Mouse (Mus musculus) small intestine, adult 2 months (tissue): ENCODE results near the gene Foxn3.

ENCODE experiments used
- CTCF ChIP-seq: fragments of 200-500 bp; IDR thresholded peaks from 2 replicates; pipeline ENCODE4 v1.5.1; 2012; ENCODE audit warnings: low read depth, mild to moderate bottlenecking, control low read depth, inconsistent platforms, low read length, moderate library complexity, mixed read lengths; ENCODE audit not compliant: insufficient replicate concordance, insufficient read length; ENCODE audit errors: extremely low read depth
- POLR2A ChIP-seq: fragments of 200-500 bp; IDR thresholded peaks from 2 replicates; pipeline ENCODE4 v1.6.1; 2012; ENCODE audit warnings: low read depth, mild to moderate bottlenecking, control low read depth, inconsistent platforms, low read length, moderate library complexity

DNA sequence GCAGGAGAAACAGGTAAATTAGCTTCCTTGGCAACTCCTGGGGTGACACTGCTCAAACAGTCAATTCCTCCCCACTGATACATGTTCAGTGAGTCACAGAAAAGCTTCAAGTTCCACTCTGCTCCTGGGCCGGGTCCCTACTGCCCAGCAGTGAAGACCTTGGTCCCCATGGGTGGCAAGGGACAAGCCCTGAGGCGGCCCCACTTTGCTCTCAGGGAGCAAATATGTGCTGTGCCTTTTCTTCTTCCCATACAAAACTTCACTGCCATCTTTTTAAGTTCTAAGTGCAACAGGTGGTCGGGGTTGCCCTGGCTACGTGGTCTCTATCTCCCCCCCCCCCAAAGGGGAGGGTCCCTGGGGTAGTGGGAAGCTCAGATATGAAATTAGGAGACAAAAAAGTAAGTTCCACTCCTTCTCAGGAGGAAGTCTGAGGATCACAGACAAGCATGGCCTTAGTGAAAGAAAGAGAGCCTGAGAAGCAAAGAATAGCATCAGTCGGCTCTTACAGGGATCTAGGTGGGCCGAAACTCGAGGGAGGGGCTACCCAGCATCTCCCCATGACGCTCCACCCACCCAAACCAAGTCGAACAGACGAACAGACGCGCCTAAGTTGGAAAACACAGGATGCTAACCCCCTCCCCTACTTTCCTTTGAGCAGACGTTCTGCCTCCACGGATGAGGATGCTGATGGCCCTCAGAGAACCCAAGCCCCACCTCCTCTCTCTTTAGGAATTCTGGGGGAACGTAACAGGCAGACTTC is 342.1 kb downstream of the Foxn3 start:
- TF ChIP-seq CTCF (no peak), POLR2A (no peak)
